Mouse (Mus musculus) heart, adult 18-20 months (tissue): ENCODE measurements at regions not wholly inside any gene's neighbourhood (a gene's known extent, or its start where the extent isn't known, plus 50 kb on each side); places are given as distances from the start of the nearest gene placed in this dataset.
A peak's percentile ranks its signal among the peaks of the same experiment; 100 is the strongest.

Experiments
- DNase-seq, 2 experiments: peaks; one replicate each; pipeline ENCODE4 v3.0.0; 2021 to 2022; ENCODE audit warnings: mixed read lengths in 1 of 2

DNA sequence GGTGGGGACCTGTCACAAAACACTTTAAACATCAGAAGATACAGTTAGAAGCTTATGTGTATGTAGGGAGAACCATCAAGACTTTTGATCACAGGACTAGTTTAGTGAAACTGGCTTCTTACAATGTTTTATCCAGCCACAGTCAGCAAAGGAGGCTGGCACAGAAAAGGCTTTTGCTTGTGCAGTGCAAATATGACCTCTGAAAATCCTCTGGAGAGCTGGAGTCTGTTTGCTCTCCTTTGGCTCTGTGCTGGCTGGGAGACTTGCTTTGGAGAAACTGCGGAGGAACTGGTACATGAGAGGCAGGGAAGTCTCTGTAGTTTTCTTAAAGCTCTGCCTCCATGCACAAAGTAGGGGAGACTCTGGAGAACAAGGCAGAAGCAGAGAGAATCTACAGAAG lies 497.2 kb upstream of the Pdzrn3 start:
- DNase-seq = no peak

DNA sequence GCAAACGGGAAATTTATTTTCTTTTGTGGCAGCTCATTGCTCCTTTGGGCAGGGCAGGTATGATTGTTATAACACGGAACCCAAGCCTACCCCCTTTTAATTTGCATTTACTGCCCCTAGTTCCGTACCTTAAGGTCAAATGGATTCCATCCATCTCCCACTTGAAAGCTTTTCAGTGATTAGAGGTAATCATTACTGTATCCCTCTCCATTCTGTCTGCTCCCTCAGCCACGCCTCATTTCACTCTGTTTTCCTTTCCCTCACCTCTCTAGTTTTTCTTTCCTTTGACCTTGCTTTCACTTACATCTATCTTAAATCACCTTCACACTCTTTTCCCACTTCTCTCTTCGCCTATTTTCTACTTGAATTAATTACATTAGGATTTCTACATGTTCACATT lies 481.2 kb upstream of the Pdzrn3 start:
- no peak for DNase-seq

DNA sequence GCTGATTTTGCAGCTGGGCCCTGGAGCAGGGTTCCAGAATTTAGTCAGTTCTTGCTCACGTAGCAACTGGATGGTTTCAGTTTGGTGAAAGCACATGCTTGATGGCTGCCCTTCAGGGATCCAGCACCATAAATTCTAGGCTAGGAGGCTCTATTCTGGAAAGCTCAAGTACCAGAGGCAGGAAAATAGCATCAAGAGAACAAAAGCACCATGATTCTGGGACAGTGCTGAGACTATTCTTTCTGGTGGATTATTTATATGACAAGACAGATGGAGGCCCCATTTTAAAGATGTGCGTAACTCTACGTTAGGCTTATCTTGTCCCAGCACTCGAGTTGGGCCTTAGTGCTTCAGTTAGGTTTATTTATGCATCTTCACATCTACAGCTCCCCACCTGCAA lies 463.0 kb upstream of the Pdzrn3 start:
- no peak for DNase-seq

GRCm38 (mm10) chr6:101837563-101837962 lies 459.9 kb upstream of the Pdzrn3 start:
- DNase-seq = no peak

- no peak for DNase-seq
Observed at GRCm38 (mm10) chr6:101793986-101794385, 416.3 kb upstream of the Pdzrn3 start.

- DNase-seq = no peak
Observed at GRCm38 (mm10) chr6:101777864-101778263, 400.2 kb upstream of the Pdzrn3 start.

GRCm38 (mm10) chr6:101773151-101773550 lies 395.5 kb upstream of the Pdzrn3 start:
- no peak for DNase-seq

DNA sequence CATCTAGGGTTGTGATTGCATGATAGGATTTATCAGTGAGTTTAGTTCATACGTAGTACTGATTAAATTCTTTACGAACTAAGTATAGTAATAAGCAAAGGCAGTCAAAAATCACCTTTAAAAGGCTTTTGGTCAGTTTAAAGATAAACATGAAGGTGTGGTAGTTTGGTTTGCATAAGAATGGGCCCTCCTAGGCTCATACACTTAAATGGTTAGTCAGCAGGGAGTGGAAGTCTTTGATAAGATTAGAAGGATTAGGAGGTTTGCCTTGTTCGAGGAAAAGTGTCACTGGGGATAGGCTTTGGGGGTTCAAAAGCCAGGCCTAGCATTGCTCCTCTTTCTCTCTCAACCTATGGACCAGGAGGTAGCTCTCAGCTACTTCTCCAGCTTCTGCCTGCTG lies 357.4 kb upstream of the Pdzrn3 start:
- DNase-seq = no peak

DNA sequence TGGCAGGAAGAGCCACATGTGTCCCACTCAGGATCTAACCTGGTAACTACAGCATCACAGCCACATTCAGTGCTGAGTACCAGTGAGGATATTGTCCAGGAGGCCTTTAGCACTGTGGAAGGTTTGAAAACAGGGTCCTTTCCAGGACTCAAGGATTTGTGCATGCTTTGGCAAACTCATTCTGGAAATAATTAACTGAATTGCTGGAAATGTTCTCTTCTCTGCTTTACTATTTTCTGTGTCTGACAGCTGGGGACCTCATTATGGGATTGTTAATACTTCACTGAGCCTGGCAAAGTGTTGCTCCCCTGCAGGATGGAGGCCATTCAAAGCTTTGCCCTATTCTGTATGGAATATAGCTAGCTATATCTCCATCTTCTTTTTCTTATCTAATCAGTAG lies 342.8 kb upstream of the Pdzrn3 start:
- no peak for DNase-seq

DNA sequence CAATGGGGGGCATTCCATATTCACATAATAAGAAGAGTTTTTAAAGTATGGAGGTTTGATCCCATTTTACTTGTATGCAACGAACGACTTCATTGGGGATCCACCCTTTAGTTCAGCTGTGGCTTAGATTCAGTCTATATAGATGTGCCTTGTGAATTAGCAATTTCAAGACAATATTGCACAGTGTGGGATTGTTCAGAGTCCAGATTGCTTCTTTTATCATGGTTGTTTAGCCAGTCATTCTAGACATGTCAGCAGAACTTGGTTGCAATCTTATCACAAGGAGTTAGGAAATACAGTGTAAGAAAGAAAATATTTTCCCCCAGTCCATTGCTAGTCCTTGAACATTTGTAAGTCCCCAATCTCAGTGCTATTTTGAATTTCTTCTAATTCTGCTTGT lies 312.0 kb upstream of the Pdzrn3 start:
- no peak for DNase-seq

DNA sequence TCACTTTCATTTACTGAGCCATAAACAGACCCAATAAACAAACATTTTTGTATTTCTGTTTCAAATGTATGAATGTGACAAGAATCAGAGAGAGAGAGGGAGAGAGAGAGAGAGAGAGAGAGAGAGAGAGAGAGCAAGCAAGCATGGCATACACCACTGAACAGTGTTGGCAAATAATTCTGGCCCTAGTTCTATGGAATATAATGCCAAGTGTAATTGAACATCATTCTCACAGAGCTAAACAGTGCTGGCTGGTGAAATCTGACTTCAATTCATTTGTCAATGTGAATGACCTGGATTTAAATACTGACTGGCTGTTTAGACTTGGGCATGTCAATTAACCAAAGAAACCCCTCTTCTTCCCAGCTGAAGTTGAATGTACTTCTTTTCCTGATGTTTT lies 308.9 kb upstream of the Pdzrn3 start:
- no peak for DNase-seq

DNA sequence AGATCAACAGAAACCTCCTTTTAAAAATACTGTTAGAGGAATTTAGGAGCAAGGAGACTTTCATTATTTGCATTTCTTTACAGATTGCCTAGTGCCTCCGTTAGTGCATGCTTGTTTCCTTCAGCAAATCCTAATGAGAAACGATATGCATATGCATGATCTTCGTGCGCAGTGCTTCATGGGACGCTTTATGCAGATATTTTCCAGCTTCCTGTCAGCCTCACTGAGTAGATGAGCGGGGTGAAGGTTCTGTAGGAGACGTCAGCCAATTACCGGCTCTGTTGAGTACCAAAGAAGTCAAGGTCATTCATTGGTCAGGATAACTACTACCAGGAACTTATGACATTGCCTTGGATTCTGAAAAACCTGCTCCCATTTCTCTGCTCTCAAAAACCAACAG lies 308.0 kb upstream of the Pdzrn3 start:
- DNase-seq = no peak

DNA sequence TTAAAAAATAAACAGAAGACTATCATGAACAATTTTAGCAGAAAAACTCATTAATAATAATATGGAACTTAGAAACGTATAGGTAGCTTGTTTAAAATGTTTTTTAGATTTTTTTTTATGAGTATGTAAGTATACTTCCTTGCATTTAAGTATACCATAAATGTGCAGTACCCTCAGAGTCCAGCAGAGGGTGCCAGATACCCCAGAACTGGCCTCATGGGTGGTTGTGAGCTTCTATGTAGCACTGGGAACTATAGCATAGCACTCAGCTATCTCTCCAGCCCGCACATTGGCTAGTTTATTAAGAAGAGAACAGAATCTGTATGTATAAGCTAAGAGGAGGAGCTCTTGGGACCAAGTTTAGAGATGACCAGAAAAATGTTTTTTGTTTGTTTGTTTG lies 306.7 kb upstream of the Pdzrn3 start:
- peak in 1 of 2 experiments; percentile 2 for DNase-seq

- no peak for DNase-seq
Observed at GRCm38 (mm10) chr6:101674846-101675245, 297.1 kb upstream of the Pdzrn3 start.

GRCm38 (mm10) chr6:101670770-101671169 lies 293.1 kb upstream of the Pdzrn3 start:
- no peak for DNase-seq

GRCm38 (mm10) chr6:101669118-101669845 lies 291.6 kb upstream of the Pdzrn3 start:
- no peak for DNase-seq

- DNase-seq = no peak
Observed at GRCm38 (mm10) chr6:101654351-101654750, 276.7 kb upstream of the Pdzrn3 start.

DNA sequence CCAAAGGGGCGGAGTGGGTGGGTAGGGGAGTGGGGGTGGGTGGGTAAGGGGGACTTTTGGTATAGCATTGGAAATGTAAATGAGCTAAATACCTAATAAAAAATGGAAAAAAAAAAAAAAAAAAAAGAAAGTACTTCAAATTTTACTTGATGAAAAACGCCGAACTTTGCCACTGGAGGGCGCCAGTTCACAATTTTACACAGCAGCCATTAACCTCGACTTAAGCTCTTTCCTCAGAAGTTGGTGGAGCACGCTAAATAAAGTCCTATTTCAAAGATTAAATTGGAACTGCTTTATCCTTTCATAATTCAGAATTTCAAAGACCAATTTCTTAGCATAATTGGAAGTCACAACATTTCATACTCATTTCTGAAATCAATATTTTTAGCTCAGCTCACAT lies 272.7 kb upstream of the Pdzrn3 start:
- peak; percentile 8 to 64 for DNase-seq

GRCm38 (mm10) chr6:101617295-101617694 lies 239.6 kb upstream of the Pdzrn3 start:
- DNase-seq = no peak

DNA sequence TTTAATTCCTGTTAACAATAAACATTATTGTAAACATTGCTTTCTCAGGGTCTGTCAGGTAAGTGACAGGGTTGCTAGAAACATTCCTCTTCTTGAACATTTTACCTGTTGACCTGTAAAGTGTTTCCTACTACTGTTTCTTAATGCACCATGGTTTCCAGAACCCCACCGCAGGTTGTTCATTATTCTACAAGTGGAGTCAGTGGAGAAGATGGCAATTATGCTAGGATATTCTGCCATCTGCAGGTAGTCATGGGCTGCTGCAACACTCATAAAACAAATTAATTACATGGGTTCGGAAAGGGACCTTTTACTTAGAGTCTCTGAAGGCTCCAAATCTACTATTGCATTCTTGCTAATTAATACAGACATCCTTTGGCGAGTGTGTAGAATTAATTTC lies 239.1 kb upstream of the Pdzrn3 start:
- peak in 1 of 2 experiments; percentile 23 for DNase-seq

- DNase-seq = no peak
Observed at GRCm38 (mm10) chr6:101609015-101609414, 231.3 kb upstream of the Pdzrn3 start.

GRCm38 (mm10) chr6:101603083-101603482 lies 225.4 kb upstream of the Pdzrn3 start:
- no peak for DNase-seq

GRCm38 (mm10) chr6:101596995-101597394 lies 219.3 kb upstream of the Pdzrn3 start:
- no peak for DNase-seq

GRCm38 (mm10) chr6:101593782-101594641 lies 216.3 kb upstream of the Pdzrn3 start:
- DNase-seq = peak; percentile 30 to 38
